Mouse (Mus musculus): Measurements from ENCODE around the gene Dhrs1. TPM values are rescaled to one million over a fixed set of nuclear protein-coding genes. Genes with fewer than 3 reads are reported as not detected.

Dhrs1 gene
- polyA plus RNA-seq, 1 experiment = 122 TPM

DNA sequence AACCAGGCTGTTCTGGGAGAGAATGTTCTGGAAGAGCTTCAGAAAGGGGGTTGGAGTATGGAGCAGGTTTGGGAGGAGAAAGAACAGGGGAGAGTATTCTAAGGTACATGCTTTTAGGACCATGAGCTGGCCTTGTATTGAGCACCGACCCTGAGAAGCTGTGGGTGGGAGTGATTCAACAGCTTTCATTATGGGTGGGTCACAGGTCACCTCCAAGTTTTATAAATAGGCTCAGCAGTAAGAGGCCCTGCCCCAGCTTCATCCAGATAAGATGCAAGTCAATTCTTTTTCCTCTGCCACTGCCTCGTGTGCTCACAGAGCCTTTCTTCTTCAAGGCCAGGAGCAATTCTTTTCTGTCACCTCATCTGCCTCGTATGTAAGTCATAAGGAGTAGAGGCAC, 31.7 kb upstream of the Dhrs1 start:
- DNase-seq = no peak
- Histone ChIP-seq H3K27me3 (ENCODE audit: control insufficient read depth, insufficient read depth, low read length) (no peaks in the 10 kb centered on the region), H3K4me3 (replicated peaks; ENCODE audit: insufficient read depth, low read depth, low read length) (no peak overlapping the region), H3K27ac (ENCODE audit: insufficient read depth, low read length) (no peak overlapping the region), H3K4me1 (ENCODE audit: control insufficient read depth, insufficient read depth, low read length) (no peaks in the 10 kb centered on the region)
- WGBS = 65% methylated on average over 3 of the region's 3 CpGs
- TF ChIP-seq POLR2A (IDR thresholded peaks at IDR 0.05; ENCODE audit: borderline replicate concordance, insufficient read depth, low read length) (no peak), CTCF (IDR thresholded peaks at IDR 0.05; ENCODE audit: borderline replicate concordance, insufficient read depth, low read depth, low read length) (no peak)

DNA sequence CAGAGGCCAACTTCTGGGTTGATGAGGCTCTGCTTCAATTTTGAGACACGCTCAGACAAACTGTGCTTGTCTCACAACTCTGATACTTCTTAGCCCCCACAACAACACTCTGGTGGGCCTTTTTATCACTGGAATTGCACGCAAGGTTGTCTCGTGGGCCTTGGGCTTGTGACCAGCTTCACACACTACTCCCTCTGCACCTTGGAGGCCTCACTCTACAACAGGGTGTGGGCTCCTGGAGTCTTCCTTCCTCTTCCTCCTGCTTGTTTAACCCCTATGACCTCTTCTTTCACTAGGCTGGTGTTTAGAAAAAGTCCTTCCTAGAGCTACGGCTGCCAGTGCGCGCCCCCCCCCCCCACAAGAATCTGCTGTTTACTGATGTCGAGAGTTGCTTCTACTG, 31.2 kb upstream of the Dhrs1 start:
- Histone ChIP-seq H3K27me3 (ENCODE audit: control insufficient read depth, insufficient read depth, low read length) (no peaks in the 10 kb centered on the region), H3K27ac (ENCODE audit: insufficient read depth, low read length) (no peak overlapping the region), H3K4me3 (replicated peaks; ENCODE audit: insufficient read depth, low read depth, low read length) (no peak overlapping the region), H3K4me1 (ENCODE audit: control insufficient read depth, insufficient read depth, low read length) (no peaks in the 10 kb centered on the region)
- 81% methylated on average over 7 of the region's 7 CpGs for WGBS
- DNase-seq = peak in 1 of 2 experiments; percentile 3
- TF ChIP-seq POLR2A (IDR thresholded peaks at IDR 0.05; ENCODE audit: borderline replicate concordance, insufficient read depth, low read length) = no peak
- TF ChIP-seq CTCF (IDR thresholded peaks at IDR 0.05; ENCODE audit: borderline replicate concordance, insufficient read depth, low read depth, low read length) = no peak

DNA sequence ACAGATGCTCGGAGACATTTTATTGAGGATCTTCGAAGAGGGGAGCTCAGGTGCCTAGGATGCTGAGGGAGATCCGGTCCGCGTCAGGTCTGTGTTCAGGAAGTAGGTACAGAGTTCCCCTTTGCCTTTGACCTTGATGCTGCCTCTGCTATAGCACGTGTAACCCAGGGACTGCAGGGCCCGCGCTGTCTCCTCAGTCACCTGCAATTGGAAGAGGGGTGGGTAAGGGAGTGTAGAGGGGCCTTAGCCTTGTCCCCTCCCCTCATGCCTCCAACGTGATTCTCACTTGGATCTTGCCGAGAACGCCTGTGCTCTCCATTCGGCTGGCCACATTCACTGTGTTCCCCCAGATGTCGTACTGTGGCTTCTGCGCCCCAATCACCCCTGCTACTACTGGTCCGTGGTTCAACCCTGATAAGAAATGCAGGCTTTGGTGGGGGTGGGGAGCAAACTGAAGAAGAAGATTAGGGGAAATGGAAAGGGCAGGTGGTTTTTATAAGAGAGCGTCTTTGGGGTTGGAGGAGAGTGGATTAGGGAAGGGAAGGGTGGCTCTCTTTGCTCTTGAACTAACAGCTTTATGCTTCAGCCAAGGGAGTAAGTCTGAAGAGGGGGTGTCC, 23.7 kb upstream of the Dhrs1 start:
- H3K4me3 ChIP-seq (replicated peaks; ENCODE audit: insufficient read depth, low read depth, low read length) = no peak overlapping the region
- no peak for TF ChIP-seq POLR2A (IDR thresholded peaks at IDR 0.05; ENCODE audit: borderline replicate concordance, insufficient read depth, low read length)
- TF ChIP-seq CTCF (IDR thresholded peaks at IDR 0.05; ENCODE audit: borderline replicate concordance, insufficient read depth, low read depth, low read length) = no peak
- peaks cover 4% of the 10 kb centered on the region; the same call in 1 of the 2 replicates for H3K4me1 ChIP-seq (ENCODE audit: control insufficient read depth, insufficient read depth, low read length)
- DNase-seq = no peak
- 87% methylated on average over 16 of the region's 16 CpGs for WGBS
- H3K27ac ChIP-seq (ENCODE audit: insufficient read depth, low read length) = no peak overlapping the region
- no peaks in the 10 kb centered on the region for H3K27me3 ChIP-seq (ENCODE audit: control insufficient read depth, insufficient read depth, low read length)

DNA sequence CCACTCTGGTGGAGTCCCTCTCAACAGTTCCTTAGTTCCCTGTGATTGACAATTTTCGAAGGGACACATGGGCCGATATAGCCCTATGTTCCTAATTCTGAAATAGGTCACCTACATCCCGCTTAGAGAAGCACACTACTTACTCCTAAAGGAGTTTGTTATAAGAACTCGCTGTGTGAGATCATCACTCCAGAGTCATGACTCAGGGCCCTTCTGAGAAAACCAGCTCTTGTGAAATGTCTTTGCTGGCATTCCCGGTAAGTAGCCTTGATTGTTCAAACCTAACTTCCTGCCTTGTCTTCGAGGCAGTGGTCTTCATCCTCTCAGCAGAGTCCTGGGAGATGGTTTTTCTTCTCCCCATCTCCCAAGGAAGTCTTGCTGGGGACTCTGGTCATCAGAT, 23.1 kb upstream of the Dhrs1 start:
- Histone ChIP-seq H3K27me3 (ENCODE audit: control insufficient read depth, insufficient read depth, low read length) (no peaks in the 10 kb centered on the region), H3K27ac (ENCODE audit: insufficient read depth, low read length) (no peak overlapping the region), H3K4me1 (ENCODE audit: control insufficient read depth, insufficient read depth, low read length) (peaks cover 4% of the 10 kb centered on the region; the same call in 1 of the 2 replicates), H3K4me3 (replicated peaks; ENCODE audit: insufficient read depth, low read depth, low read length) (no peak overlapping the region)
- 93% methylated on average over 6 of the region's 6 CpGs for WGBS
- TF ChIP-seq CTCF (IDR thresholded peaks at IDR 0.05; ENCODE audit: borderline replicate concordance, insufficient read depth, low read depth, low read length) = no peak
- TF ChIP-seq POLR2A (IDR thresholded peaks at IDR 0.05; ENCODE audit: borderline replicate concordance, insufficient read depth, low read length) = no peak
- no peak for DNase-seq

DNA sequence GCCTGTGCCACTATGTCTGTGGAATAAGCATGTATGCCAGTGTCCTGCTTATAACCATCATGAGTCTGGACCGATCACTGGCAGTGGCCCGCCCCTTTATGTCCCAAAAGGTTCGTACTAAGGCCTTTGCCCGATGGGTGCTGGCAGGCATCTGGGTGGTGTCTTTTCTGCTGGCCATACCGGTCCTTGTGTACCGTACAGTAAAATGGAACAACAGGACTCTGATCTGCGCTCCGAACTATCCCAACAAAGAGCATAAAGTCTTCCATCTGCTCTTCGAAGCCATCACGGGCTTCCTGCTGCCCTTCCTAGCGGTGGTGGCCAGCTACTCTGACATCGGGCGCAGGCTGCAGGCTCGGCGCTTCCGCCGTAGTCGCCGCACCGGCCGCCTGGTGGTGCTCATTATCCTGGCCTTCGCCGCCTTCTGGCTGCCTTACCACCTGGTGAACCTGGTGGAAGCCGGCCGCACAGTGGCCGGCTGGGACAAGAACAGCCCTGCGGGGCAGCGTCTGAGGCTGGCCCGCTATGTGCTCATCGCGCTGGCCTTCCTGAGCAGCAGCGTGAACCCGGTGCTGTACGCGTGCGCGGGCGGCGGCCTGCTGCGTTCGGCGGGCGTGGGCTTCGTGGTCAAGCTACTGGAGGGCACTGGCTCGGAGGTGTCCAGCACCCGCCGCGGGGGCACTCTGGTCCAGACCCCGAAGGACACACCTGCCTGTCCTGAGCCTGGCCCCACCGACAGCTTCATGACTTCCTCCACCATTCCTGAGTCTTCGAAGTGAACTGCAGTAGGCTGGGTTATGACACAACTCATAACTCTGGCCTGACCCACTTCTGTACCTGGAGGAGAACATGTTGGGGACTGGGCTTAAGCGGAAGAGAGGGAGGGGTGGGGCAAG, 22.3 kb upstream of the Dhrs1 start:
- TF ChIP-seq CTCF (IDR thresholded peaks at IDR 0.05; ENCODE audit: borderline replicate concordance, insufficient read depth, low read depth, low read length) (peak; percentile 42), POLR2A (IDR thresholded peaks at IDR 0.05; ENCODE audit: borderline replicate concordance, insufficient read depth, low read length) (no peak)
- 6% methylated on average over 52 of the region's 52 CpGs for WGBS
- DNase-seq = peak; percentile 80 to 83
- H3K4me1 ChIP-seq (ENCODE audit: control insufficient read depth, insufficient read depth, low read length) = peaks cover 4% of the 10 kb centered on the region; the same call in 1 of the 2 replicates
- peak overlapping the region; percentile 29 for H3K27ac ChIP-seq (ENCODE audit: insufficient read depth, low read length)
- no peaks in the 10 kb centered on the region for H3K27me3 ChIP-seq (ENCODE audit: control insufficient read depth, insufficient read depth, low read length)
- H3K4me3 ChIP-seq (replicated peaks; ENCODE audit: insufficient read depth, low read depth, low read length) = peak overlapping the region; percentile 24

DNA sequence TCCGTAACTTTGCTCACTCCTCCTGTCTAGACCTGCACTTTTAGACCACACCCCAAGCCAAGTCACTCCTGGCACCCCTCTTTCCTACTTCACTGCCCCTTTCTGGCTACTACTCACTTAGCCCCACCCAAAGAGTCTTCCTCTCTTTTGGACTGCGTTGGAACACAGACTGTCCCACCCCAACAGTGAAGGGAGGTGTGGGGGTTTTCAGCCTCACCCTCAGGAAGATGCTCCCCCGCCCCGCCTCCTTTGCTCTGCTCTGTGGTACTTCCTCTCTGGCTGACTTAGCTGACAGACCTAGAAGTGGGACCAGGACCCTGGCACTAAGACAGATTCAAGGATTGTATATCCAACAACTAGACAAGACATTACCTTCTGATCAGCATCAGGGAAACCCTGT, 20.2 kb upstream of the Dhrs1 start, which contains the start of gene Ltb4r1:
Gene Ltb4r1 (plus strand): TSS at position 267 of the 400 bp plus-strand sequence.
- WGBS = 74% methylated on average over 4 of the region's 4 CpGs
- no peak for TF ChIP-seq CTCF (IDR thresholded peaks at IDR 0.05; ENCODE audit: borderline replicate concordance, insufficient read depth, low read depth, low read length)
- no peak for TF ChIP-seq POLR2A (IDR thresholded peaks at IDR 0.05; ENCODE audit: borderline replicate concordance, insufficient read depth, low read length)
- no peaks in the 10 kb centered on the region for H3K27me3 ChIP-seq (ENCODE audit: control insufficient read depth, insufficient read depth, low read length)
- DNase-seq = no peak
- no peak within 1 kb of the TSS for H3K27ac ChIP-seq (ENCODE audit: insufficient read depth, low read length)
- H3K4me3 ChIP-seq (replicated peaks; ENCODE audit: insufficient read depth, low read depth, low read length) = no peak within 1 kb of the TSS
- H3K4me1 ChIP-seq (ENCODE audit: control insufficient read depth, insufficient read depth, low read length) = peaks cover 6% of the 10 kb centered on the region; the same call in 1 of the 2 replicates

DNA sequence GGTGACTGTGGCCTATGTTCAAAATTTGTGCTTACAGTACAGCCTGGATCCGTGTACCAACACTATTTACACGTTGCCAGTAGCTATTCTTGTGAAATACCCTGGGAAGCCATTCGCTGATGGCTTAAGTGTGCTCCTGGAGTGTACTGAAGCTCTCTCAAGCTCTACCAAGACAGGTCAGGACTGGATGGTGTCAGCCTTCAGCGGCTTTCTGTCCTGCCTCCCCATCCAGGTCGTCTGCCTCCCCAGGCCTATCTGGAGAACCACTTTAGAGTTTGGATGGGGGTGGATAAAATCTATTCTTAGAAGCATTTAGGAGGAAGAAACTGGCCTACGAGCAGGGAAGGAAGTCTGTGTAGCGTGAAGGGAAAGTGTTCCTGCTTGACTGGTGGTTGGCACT, 17.7 kb upstream of the Dhrs1 start:
- Histone ChIP-seq H3K4me1 (ENCODE audit: control insufficient read depth, insufficient read depth, low read length) (peaks cover 6% of the 10 kb centered on the region; the same call in 1 of the 2 replicates), H3K27me3 (ENCODE audit: control insufficient read depth, insufficient read depth, low read length) (no peaks in the 10 kb centered on the region), H3K4me3 (replicated peaks; ENCODE audit: insufficient read depth, low read depth, low read length) (no peak overlapping the region), H3K27ac (ENCODE audit: insufficient read depth, low read length) (no peak overlapping the region)
- TF ChIP-seq POLR2A (IDR thresholded peaks at IDR 0.05; ENCODE audit: borderline replicate concordance, insufficient read depth, low read length) (no peak), CTCF (IDR thresholded peaks at IDR 0.05; ENCODE audit: borderline replicate concordance, insufficient read depth, low read depth, low read length) (no peak)
- DNase-seq = no peak
- WGBS = 82% methylated on average over 7 of the region's 7 CpGs
